Mouse (Mus musculus) retina, adult 2 months (tissue): ENCODE results near the gene Gjb6.

ENCODE experiments used
- DNase-seq: peaks from one replicate; pipeline ENCODE4 v3.0.0-alpha.2; 2012; ENCODE audit warnings: low read depth, low spot score

The Gjb6 gene

DNA sequence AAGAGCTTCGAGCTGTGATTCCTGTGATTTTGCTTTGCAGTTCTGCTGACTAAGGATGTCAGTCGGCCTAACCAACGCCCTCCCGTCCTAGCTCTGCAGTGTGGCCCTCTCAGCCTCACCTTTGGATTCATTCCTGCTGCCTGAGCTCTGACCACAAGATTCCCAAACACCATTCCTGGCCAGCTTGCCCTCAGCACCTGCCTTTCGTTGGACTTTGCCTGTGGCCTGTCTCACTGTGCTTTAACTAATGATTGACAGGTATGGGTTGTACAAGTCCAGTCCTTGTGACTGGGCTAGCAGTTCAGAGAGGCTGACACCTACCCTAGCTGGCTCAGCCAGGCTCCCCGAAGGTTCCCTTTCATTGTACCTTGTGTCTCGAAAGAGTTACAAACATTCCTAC, 44.3 kb downstream of the Gjb6 start:
- DNase-seq, result no peak

DNA sequence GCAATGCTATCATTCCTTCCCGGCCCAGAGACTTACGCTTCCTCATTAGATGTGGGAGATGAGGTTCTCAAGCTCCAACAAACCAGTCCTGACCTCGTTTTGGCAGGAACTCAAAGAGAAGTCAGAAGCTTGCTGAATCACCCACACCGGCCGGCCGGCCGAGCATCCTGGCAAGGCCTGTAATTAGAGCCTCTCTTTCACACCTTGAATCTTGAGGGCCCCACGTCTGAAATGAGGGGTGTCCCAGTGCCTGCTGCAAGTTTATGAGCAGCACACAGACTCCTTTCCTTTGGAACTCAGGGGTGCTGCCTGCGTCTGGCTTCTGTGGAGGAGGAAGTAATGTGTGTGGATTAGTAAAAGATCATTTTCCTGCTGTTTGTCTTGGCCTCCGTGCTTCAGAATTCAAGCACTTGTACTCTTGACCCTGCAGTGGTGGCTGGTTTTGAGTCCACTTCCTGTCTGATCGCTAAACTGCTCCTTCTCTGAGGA, 49.2 kb downstream of the Gjb6 start:
- no peak for DNase-seq

DNA sequence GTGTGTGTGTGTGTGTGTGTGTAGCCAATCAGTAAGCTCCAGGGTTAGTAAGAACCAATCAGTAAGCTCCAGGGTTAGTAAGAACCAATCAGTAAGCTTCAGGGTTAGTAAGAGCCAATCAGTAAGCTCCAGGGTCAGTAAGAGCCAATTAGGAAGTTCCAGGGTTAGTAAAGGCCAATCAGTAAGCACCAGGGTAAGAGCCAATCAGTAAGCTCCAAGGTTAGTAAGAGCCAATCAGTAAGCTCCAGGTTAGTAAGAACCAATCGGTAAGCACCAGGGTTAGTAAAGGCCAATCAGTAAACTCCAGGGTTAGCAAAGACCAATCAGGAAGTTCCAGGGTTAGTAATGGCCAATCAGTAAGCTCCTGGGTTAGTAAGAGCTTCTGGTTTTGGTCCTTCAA, 50.5 kb downstream of the Gjb6 start:
- no peak for DNase-seq

DNA sequence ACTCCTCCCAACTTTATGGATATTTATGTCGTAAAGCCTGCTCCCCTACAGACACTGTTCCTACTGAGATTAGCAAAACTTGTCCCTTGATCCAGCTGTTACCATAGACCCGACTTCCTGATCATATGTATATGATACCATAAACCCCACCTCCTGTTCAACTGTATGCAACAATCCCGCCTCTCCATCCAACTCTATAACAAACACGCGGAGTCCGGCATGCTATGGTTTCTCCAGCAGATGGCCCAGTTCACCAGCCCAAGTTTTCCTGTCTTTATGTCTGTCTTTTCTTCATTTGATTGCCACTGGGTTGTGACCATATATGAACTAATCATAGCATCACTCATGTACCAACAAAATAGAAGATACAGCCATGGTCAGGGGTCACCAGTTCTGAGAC, 57.9 kb downstream of the Gjb6 start:
- no peak for DNase-seq
